Mouse (Mus musculus): ENCODE data around the gene Mfsd13b. TPM values are rescaled to one million over a fixed set of nuclear protein-coding genes. Genes with fewer than 3 reads are reported as not detected.

The Mfsd13b gene
- polyA plus RNA-seq, 1 experiment, result not detected

DNA sequence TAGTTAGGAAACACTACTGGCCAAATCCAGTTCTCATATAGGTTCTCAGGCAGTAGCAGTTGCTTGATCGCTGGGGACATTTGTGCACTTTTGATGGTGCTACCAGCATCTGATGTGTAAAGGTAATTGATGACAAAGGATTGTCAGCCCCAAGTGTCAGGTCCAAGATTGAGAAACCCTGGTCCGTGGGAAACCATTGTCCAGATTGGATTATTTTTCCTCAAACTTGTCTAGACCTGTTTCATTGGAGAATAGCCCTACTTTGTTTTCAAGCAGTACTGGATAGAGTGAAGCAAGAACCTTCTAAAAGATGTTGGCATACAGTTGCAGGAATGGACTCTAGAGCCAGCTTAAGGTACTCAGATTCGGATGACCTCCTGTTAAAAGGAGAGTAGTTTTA, 60.7 kb downstream of the Mfsd13b start:
- 69% methylated on average over 3 of the region's 3 CpGs for WGBS
- H3K27ac ChIP-seq (ENCODE audit: control insufficient read depth, insufficient read depth, low read depth, low read length, poor library complexity), result peak overlapping the region; percentile 35; the same call in 1 of the 2 replicates
- H3K4me3 ChIP-seq (replicated peaks; ENCODE audit: control insufficient read depth, low read depth, low read length), result no peak overlapping the region
- TF ChIP-seq CTCF (IDR thresholded peaks at IDR 0.05; ENCODE audit: control insufficient read depth, insufficient read depth, low read length), result no peak
- no peak for TF ChIP-seq POLR2A (IDR thresholded peaks at IDR 0.05; ENCODE audit: borderline replicate concordance, control insufficient read depth, low read depth, low read length)
- no peaks in the 10 kb centered on the region; the same call in 1 of the 2 replicates for H3K4me1 ChIP-seq (ENCODE audit: control insufficient read depth, insufficient read depth, low read length)

DNA sequence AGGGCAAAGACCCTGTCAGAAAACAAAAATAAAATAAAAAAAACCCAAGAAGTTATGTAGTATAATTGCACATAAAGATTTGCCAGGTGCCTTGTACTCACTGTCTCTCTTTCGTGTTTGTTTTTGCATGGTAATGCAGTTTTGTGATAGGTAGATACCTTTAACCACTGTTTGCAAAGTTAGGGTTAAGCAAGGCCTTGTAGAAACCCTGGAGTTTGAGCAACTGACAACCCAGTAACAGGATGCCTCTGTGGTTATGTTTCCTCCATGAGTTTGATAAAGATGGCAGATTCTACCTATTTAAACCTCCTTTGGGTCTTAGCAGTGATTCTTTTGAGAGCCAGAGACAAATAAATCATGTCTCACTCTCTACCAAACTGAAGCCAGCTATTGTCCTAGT, 61.2 kb downstream of the Mfsd13b start:
- no peak overlapping the region; the same call in 1 of the 2 replicates for H3K27ac ChIP-seq (ENCODE audit: control insufficient read depth, insufficient read depth, low read depth, low read length, poor library complexity)
- TF ChIP-seq CTCF (IDR thresholded peaks at IDR 0.05; ENCODE audit: control insufficient read depth, insufficient read depth, low read length) (no peak), POLR2A (IDR thresholded peaks at IDR 0.05; ENCODE audit: borderline replicate concordance, control insufficient read depth, low read depth, low read length) (no peak)
- WGBS, result 23% methylated on average over 1 of the region's 1 CpGs

GRCm38 (mm10) chr7:121044251-121044650, 61.9 kb downstream of the Mfsd13b start:
- 61% methylated on average over 1 of the region's 1 CpGs for WGBS
- Histone ChIP-seq H3K4me1 (ENCODE audit: control insufficient read depth, insufficient read depth, low read length) (no peaks in the 10 kb centered on the region; the same call in 1 of the 2 replicates), H3K4me3 (replicated peaks; ENCODE audit: control insufficient read depth, low read depth, low read length) (no peak overlapping the region), H3K27ac (ENCODE audit: control insufficient read depth, insufficient read depth, low read depth, low read length, poor library complexity) (no peak overlapping the region)
- TF ChIP-seq POLR2A (IDR thresholded peaks at IDR 0.05; ENCODE audit: borderline replicate concordance, control insufficient read depth, low read depth, low read length) (no peak), CTCF (IDR thresholded peaks at IDR 0.05; ENCODE audit: control insufficient read depth, insufficient read depth, low read length) (no peak)

More for the DNA sequence above, 61.2 kb downstream of the Mfsd13b start:
- no peaks in the 10 kb centered on the region; the same call in 1 of the 2 replicates for H3K4me1 ChIP-seq (ENCODE audit: control insufficient read depth, insufficient read depth, low read length)
- no peak overlapping the region for H3K4me3 ChIP-seq (replicated peaks; ENCODE audit: control insufficient read depth, low read depth, low read length)

GRCm38 (mm10) chr7:121045671-121046453, 63.6 kb downstream of the Mfsd13b start:
- Histone ChIP-seq H3K4me1 (ENCODE audit: control insufficient read depth, insufficient read depth, low read length) (no peaks in the 10 kb centered on the region; the same call in 1 of the 2 replicates), H3K4me3 (replicated peaks; ENCODE audit: control insufficient read depth, low read depth, low read length) (no peak overlapping the region), H3K27ac (ENCODE audit: control insufficient read depth, insufficient read depth, low read depth, low read length, poor library complexity) (no peak overlapping the region)
- 63% methylated on average over 6 of the region's 6 CpGs for WGBS
- no peak for TF ChIP-seq POLR2A (IDR thresholded peaks at IDR 0.05; ENCODE audit: borderline replicate concordance, control insufficient read depth, low read depth, low read length)
- no peak for TF ChIP-seq CTCF (IDR thresholded peaks at IDR 0.05; ENCODE audit: control insufficient read depth, insufficient read depth, low read length)

GRCm38 (mm10) chr7:121047624-121048023, 65.3 kb downstream of the Mfsd13b start:
- Histone ChIP-seq H3K4me1 (ENCODE audit: control insufficient read depth, insufficient read depth, low read length) (no peaks in the 10 kb centered on the region; the same call in 1 of the 2 replicates), H3K4me3 (replicated peaks; ENCODE audit: control insufficient read depth, low read depth, low read length) (no peak overlapping the region), H3K27ac (ENCODE audit: control insufficient read depth, insufficient read depth, low read depth, low read length, poor library complexity) (no peak overlapping the region)
- TF ChIP-seq CTCF (IDR thresholded peaks at IDR 0.05; ENCODE audit: control insufficient read depth, insufficient read depth, low read length) (no peak), POLR2A (IDR thresholded peaks at IDR 0.05; ENCODE audit: borderline replicate concordance, control insufficient read depth, low read depth, low read length) (no peak)
- 74% methylated on average over 2 of the region's 2 CpGs for WGBS

DNA sequence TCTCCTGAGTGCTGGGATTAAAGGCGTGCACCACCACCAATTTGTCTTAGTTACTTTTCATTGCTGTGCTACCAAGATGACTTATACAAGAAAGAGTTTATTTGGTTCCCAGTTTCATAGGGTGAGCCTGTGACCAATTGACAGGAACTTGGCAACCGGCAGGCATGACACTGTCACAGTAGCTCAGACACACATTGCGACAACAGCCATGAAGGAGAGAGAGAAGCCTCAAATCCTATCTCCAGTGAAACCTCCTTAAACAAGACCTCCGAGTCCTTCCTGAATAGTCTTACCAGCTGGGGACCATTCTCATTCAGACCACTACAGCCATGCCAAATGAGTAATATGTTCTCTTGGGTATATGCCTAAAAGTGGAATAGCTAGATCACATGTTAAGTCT, 70.8 kb downstream of the Mfsd13b start:
- 68% methylated on average over 4 of the region's 4 CpGs for whole genome bisulfite sequencing

DNA sequence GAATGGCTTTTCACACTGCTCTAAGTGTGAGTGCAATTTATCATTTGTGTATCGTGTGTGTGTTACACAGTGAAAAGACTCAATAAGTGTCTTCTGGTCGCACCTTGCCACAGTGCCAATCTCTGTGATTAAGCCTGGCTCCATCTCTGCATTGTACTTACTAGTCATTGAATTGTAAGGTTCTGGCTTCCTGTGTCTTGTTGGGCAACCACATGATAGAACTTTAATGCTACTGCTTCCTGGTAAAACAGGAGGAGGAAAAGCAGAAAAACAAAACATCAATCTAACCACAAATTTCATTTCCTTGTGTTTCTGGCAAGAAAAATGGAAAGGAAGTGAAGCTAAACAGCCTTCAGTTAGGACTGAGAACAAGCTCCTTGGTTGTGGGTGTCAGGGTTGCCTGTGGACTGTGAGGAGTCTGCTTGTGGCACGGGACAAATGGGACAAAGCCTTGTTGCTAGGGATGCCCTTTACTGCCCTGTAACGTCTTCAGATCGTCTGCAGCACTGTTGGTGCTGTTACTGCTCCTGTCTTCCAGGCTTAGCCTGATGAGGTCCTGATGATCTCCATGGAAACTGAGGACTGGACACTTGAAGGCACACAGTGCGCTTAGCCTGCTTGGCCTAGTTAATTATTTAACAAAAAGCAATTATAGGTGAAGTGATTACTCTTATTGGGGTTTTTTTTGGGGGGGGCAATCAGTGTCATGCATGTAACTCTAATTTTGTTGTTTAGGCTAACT, 77.3 kb downstream of the Mfsd13b start:
- Histone ChIP-seq H3K4me3 (replicated peaks; ENCODE audit: control insufficient read depth, low read depth, low read length) (no peak overlapping the region), H3K27ac (ENCODE audit: control insufficient read depth, insufficient read depth, low read depth, low read length, poor library complexity) (peak overlapping the region; percentile 27; the same call in 1 of the 2 replicates), H3K4me1 (ENCODE audit: control insufficient read depth, insufficient read depth, low read length) (peaks cover 2% of the 10 kb centered on the region; the same call in 1 of the 2 replicates)
- TF ChIP-seq CTCF (IDR thresholded peaks at IDR 0.05; ENCODE audit: control insufficient read depth, insufficient read depth, low read length) (no peak), POLR2A (IDR thresholded peaks at IDR 0.05; ENCODE audit: borderline replicate concordance, control insufficient read depth, low read depth, low read length) (no peak)
- 55% methylated on average over 6 of the region's 6 CpGs for WGBS

More for the DNA sequence above, 70.8 kb downstream of the Mfsd13b start:
- H3K4me3 ChIP-seq (replicated peaks; ENCODE audit: control insufficient read depth, low read depth, low read length), result no peak overlapping the region
- H3K4me1 ChIP-seq (ENCODE audit: control insufficient read depth, insufficient read depth, low read length), result no peaks in the 10 kb centered on the region; the same call in 1 of the 2 replicates
- no peak overlapping the region for H3K27ac ChIP-seq (ENCODE audit: control insufficient read depth, insufficient read depth, low read depth, low read length, poor library complexity)
- TF ChIP-seq CTCF (IDR thresholded peaks at IDR 0.05; ENCODE audit: control insufficient read depth, insufficient read depth, low read length) (no peak), POLR2A (IDR thresholded peaks at IDR 0.05; ENCODE audit: borderline replicate concordance, control insufficient read depth, low read depth, low read length) (no peak)

DNA sequence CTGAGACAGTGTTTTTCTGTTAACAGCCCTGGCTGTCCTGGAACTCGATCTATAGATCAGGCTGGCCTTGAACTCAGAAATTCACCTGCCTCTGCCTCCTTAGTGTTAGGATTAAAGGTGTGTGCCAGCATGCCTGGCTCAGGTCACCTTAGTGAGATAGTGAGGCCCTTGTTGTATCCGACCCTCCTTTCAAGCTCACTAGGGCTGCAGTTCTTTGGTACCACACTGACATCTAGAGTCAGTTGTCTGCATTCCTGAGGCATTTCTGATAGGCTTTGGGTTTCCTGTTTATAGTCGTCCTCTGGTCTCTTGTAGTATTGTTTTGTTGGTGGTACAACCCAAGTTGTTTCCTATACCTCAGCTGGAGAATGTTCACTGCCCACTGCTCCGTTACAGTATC, 82.0 kb downstream of the Mfsd13b start:
- TF ChIP-seq POLR2A (IDR thresholded peaks at IDR 0.05; ENCODE audit: borderline replicate concordance, control insufficient read depth, low read depth, low read length) (no peak), CTCF (IDR thresholded peaks at IDR 0.05; ENCODE audit: control insufficient read depth, insufficient read depth, low read length) (no peak)
- 52% methylated on average over 4 of the region's 4 CpGs for WGBS
- peaks cover 2% of the 10 kb centered on the region; the same call in 1 of the 2 replicates for H3K4me1 ChIP-seq (ENCODE audit: control insufficient read depth, insufficient read depth, low read length)
- H3K4me3 ChIP-seq (replicated peaks; ENCODE audit: control insufficient read depth, low read depth, low read length), result no peak overlapping the region
- H3K27ac ChIP-seq (ENCODE audit: control insufficient read depth, insufficient read depth, low read depth, low read length, poor library complexity), result no peak overlapping the region

Other genes with a start within 250 kb of the Mfsd13b start
- gene Vwa3a, start 243.2 kb upstream of the Mfsd13b start, polyA plus RNA-seq (2011; ENCODE audit: insufficient read depth, insufficient read length, low replicate concordance, missing spikeins), result not detected in 2 replicates
- not detected in 2 replicates for gene Gm5737, start 170.1 kb upstream of the Mfsd13b start, polyA plus RNA-seq (2011; ENCODE audit: insufficient read depth, insufficient read length, low replicate concordance, missing spikeins)
- 39.2 and 39.8 TPM in 2 replicates for gene Eef2k, start 139.7 kb upstream of the Mfsd13b start, polyA plus RNA-seq (2011; ENCODE audit: insufficient read depth, insufficient read length, low replicate concordance, missing spikeins)
- 6.5 and 14.2 TPM in 2 replicates for gene Polr3e, start 64.8 kb upstream of the Mfsd13b start, polyA plus RNA-seq (2011; ENCODE audit: insufficient read depth, insufficient read length, low replicate concordance, missing spikeins)
- 104 and 196 TPM in 2 replicates for gene Cdr2, start 197 bp upstream of the Mfsd13b start, polyA plus RNA-seq (2011; ENCODE audit: insufficient read depth, insufficient read length, low replicate concordance, missing spikeins)
- 22.6 and 48.1 TPM in 2 replicates for gene Mettl9, start 51.9 kb downstream of the Mfsd13b start, polyA plus RNA-seq (2011; ENCODE audit: insufficient read depth, insufficient read length, low replicate concordance, missing spikeins)
- gene Igsf6, start 92.1 kb downstream of the Mfsd13b start, polyA plus RNA-seq (2011; ENCODE audit: insufficient read depth, insufficient read length, low replicate concordance, missing spikeins), result 13.4 and 51.1 TPM in 2 replicates
- not detected in 2 replicates for gene Otoa, start 99.1 kb downstream of the Mfsd13b start, polyA plus RNA-seq (2011; ENCODE audit: insufficient read depth, insufficient read length, low replicate concordance, missing spikeins)

Measured in bone marrow, adult 2 months (tissue).